Mouse (Mus musculus) layer of hippocampus, postnatal 14 days (tissue): ENCODE measurements around the gene Usp36. TPM values are rescaled to one million over a fixed set of nuclear protein-coding genes. Genes with fewer than 3 reads are reported as not detected.
"Not testable (repeated sequence)": the region's sequence is repeated elsewhere in the genome, so short reads cannot be mapped to it uniquely, and the experiment has no call there.

Experiments
- DNase-seq, 2 experiments: peaks; one replicate each; pipeline ENCODE4 v3.0.0; 2021 to 2022; ENCODE audit warnings: low spot score in 2 of 2, mixed read lengths in 1 of 2
- total RNA-seq, 2 experiments: library from RNA; stranded (reverse); gene quantifications; 2 replicates each; pipeline ENCODE4 v1.2.3; 2021

Gene Usp36
- total RNA-seq, 2 experiments from 2014 or later, result 22.9 to 26.0 TPM

- not testable (repeated sequence) for DNase-seq
Measured at GRCm38 (mm10) chr11:118303959-118304358, 13.9 kb upstream of the Usp36 start.

GRCm38 (mm10) chr11:118298810-118299209 is 8.8 kb upstream of the Usp36 start:
- no peak for DNase-seq

- DNase-seq, result no peak
Measured at GRCm38 (mm10) chr11:118297967-118298366, 7.9 kb upstream of the Usp36 start.

DNA sequence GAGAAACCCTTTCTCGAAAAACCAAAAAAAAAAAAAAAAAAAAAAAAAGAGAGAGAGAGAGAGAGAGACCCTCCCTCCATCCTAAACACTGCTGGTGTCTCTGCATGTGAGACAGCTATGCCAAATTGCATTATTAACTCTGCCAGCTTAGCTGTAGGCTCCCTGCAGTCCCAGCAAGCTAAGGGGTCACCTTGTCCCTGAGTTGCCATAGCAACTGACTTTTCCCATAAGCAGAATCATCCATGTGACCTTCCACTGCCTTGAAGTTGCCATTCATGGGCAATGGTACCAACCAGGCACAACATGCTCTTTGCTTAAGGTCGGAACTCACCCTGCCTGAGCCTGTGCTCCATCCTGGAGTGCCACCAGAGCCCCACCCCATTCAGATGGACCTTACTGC is 5.0 kb upstream of the Usp36 start:
- no peak for DNase-seq

DNA sequence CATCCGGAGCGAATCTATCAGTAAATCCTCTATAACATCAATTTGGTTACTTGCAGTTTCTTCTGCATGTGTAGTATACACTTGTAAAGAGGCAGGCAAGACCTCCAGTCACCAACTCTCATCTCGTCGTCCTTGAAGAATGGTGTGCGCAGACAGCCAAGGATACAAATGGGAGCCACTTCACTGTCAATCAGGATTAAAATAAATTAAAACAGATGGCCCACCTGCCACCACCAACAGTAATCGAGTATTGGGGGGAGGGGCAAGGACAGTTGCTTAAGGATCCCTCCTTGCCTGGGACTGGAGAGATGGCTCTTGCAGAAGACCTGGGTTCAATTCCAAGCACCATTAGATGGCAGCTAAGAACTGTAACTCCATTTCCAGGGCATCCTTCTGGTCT is 2.6 kb upstream of the Usp36 start:
- no peak for DNase-seq

GRCm38 (mm10) chr11:118289562-118289961 is 482 bp downstream of the Usp36 start:
- DNase-seq, result peak in 1 of 2 experiments; percentile 15

GRCm38 (mm10) chr11:118289037-118289511 is 970 bp downstream of the Usp36 start:
- no peak for DNase-seq

- no peak for DNase-seq
Measured at GRCm38 (mm10) chr11:118287573-118287972, 2.5 kb downstream of the Usp36 start.

DNA sequence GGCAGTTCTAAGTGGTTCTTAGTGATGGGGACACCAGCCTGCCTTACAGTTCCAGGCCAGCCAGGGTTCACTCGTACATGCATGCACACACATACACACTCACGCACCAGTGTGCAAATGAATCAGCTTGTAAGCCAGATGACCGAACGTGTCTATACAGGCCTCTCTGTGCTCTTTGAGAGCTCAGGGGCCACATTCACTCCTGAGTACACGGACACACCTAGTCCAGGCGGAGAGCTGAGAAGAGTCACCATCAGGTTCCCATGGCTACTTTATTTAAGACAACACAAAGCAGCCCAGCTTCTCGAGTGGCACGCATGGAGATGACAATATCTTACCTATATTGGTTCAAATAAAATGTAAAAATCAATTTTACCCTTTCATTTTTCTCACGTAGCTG is 3.6 kb downstream of the Usp36 start:
- DNase-seq, result no peak

GRCm38 (mm10) chr11:118285791-118286190 is 4.3 kb downstream of the Usp36 start:
- DNase-seq, result no peak

DNA sequence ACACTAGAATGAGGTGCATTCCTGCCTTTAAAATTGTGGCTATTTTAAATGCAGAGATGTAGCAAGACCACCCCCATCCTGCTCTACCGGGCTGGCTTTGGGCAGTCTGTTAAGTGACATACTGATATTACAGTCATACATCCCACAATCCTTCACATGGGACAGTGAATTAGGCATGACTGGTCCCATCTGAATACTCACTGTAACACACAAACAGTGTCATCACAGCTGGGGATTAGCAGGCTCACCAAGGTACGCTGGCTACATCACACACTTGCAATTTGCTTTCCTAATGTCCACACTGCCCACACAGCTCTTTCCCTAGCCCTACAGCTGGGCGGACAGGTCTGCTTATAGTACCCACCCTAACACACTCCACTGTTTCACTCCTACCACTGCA is 9.8 kb downstream of the Usp36 start:
- DNase-seq, result no peak

- no peak for DNase-seq
Measured at GRCm38 (mm10) chr11:118276328-118276727, 13.7 kb downstream of the Usp36 start.

- no peak for DNase-seq
Measured at GRCm38 (mm10) chr11:118275092-118275491, 15.0 kb downstream of the Usp36 start.

DNA sequence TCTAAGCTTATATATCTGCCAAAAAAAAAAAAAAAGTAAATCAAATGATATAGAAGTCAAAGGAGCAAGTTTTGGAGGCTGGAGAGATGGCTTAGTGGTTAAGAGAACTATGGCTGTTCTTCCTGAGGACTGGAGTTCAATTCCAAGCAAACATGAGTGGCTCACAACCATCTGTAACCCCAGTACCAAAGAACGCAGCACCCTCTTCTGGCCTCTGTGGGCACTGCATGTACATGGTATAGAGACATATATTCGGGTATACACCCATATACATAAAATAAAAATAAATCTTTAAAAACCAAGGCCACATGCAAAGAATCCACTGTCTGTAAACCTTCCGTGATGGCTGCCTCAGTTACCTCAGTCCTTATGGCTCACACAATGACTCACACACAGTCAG is 20.2 kb downstream of the Usp36 start:
- DNase-seq, result no peak

GRCm38 (mm10) chr11:118266666-118267046 is 23.4 kb downstream of the Usp36 start:
- no peak for DNase-seq

DNA sequence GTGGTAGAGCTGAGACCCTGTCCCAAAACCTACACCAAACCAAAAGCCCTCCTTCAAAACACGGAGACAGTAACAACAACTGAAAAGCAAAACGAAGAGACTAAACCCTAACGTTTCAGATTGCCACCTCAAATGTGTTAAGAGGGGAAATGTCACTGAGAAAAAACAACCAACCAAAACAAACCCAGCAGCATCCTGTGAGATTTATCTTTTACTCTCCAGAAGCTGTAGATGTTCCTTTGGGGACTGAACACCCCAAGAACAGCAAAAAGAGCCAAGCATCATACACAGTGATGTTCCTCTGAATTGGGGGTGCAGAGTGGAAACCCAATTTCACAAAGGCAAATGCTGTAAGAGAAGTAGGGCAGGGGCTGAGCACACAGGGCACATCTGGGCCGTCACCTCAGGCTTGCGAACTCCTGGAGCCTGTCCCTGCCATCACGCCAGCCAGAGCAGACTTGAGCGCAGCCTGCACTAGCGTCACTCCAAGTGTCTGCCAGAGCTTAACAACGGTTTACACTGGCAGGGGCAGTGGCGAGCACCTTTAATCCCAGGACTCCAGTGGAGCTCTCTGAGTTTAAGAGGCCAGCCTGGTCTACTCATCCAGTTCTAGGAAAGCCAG is 23.9 kb downstream of the Usp36 start:
- no peak for DNase-seq

GRCm38 (mm10) chr11:118265621-118266020 is 24.4 kb downstream of the Usp36 start:
- no peak for DNase-seq

- DNase-seq, result peak; percentile 30 to 60
Measured at GRCm38 (mm10) chr11:118263146-118263545, 26.9 kb downstream of the Usp36 start.

DNA sequence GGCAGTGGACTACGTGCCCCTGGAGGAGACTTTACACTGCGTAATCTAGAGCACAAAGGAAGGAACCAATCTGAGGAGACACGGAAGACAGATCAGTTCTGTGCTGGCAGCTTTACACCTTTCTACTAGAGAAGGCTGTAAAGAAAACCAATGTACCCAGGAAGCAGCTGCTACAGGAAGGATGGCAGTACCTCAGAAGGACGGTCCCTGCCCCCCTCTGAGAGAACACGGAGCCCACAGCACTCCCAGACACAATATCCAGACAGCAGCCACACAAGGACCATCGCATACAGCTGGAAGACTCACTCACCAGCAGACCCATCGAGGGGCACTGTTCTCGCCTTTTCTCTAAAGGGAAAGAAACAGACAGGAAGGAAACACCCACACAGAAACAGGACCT is 30.0 kb downstream of the Usp36 start:
- no peak for DNase-seq

- DNase-seq, result no peak
Measured at GRCm38 (mm10) chr11:118259580-118259979, 30.5 kb downstream of the Usp36 start.

GRCm38 (mm10) chr11:118256371-118256770 is 33.7 kb downstream of the Usp36 start:
- DNase-seq, result no peak

- DNase-seq, result peak; percentile 75 to 85
Measured at GRCm38 (mm10) chr11:118254159-118254951, 35.7 kb downstream of the Usp36 start.
